Mouse (Mus musculus) midbrain, embryonic 16.5 days (tissue): ENCODE data around the gene Zfp429. TPM values are rescaled to one million over a fixed set of nuclear protein-coding genes. Genes with fewer than 3 reads are reported as not detected.
A peak's percentile ranks its signal among the peaks of the same experiment; 100 is the strongest.
"Not testable (repeated sequence)": the region's sequence is repeated elsewhere in the genome, so short reads cannot be mapped to it uniquely, and the experiment has no call there.

Experiments
- ATAC-seq: fragments of 200-750 bp; cut with Nextera tagmentation; 2 replicates; pipeline ENCODE4 v1.8.0; 2017; ENCODE audit warnings: moderate TSS enrichment
- H3K27ac ChIP-seq: fragments of 300-500 bp; sonication (generic); 2 replicates; pipeline ENCODE4 v1.5.1; 2014; ENCODE audit warnings: mild to moderate bottlenecking, low read length, mixed read lengths
- H3K27me3 ChIP-seq: fragments of 300-500 bp; sonication (generic); 2 replicates; pipeline ENCODE4 v1.6.1; 2014; ENCODE audit warnings: low read depth, low read length, mixed read lengths; ENCODE audit not compliant: control insufficient read depth, insufficient read depth
- H3K36me3 ChIP-seq: fragments of 300-500 bp; sonication (generic); 2 replicates; pipeline ENCODE4 v1.6.1; 2014; ENCODE audit warnings: mild to moderate bottlenecking, low read length, moderate library complexity, mixed read lengths; ENCODE audit not compliant: control insufficient read depth, insufficient read depth
- H3K4me1 ChIP-seq: fragments of 300-500 bp; sonication (generic); 2 replicates; pipeline ENCODE4 v1.6.1; 2014; ENCODE audit warnings: mild to moderate bottlenecking, low read length, mixed read lengths; ENCODE audit not compliant: control insufficient read depth, insufficient read depth
- H3K4me2 ChIP-seq: fragments of 300-500 bp; sonication (generic); 2 replicates; pipeline ENCODE4 v1.6.1; 2014; ENCODE audit warnings: mild to moderate bottlenecking, low read length, mixed read lengths
- H3K4me3 ChIP-seq: fragments of 300-500 bp; sonication (generic); 2 replicates; pipeline ENCODE4 v1.5.1; 2014; ENCODE audit warnings: low read depth, mild to moderate bottlenecking, low read length, moderate library complexity, mixed read lengths
- H3K9ac ChIP-seq: fragments of 300-500 bp; sonication (generic); 2 replicates; pipeline ENCODE4 v1.6.1; 2014; ENCODE audit warnings: low read depth, low read length, mixed read lengths
- H3K9me3 ChIP-seq: fragments of 300-500 bp; sonication (generic); replicated peaks from 2 replicates; pipeline ENCODE4 v1.6.1; 2014; ENCODE audit warnings: mild to moderate bottlenecking, low read length, mixed read lengths; ENCODE audit not compliant: control insufficient read depth, poor library complexity, severe bottlenecking
- WGBS: fragments of 180-500 bp; shearing (Covaris S2); extraction: QIAGEN DNeasy Blood & Tissue Kit; methylation state at CpG from one replicate; pipeline ENCODE4 v1.1.7; 2014; 5-methylcytosine and 5-hydroxymethylcytosine counted together
- polyA plus RNA-seq: library from polyadenylated mRNA; unstranded; fragments of >200 nt; fragmentation: Nextera tagmentation; extraction: Ambion mirVana; gene quantifications from 2 replicates; pipeline ENCODE4 v1.2.1, GENCODE M21; 2015

Gene Zfp429
- polyA plus RNA-seq, 1 experiment from 2014 or later = 3.8 TPM

GRCm38 (mm10) chr13:67413634-67414033 lies 14.0 kb upstream of the Zfp429 start:
- not testable (repeated sequence) for H3K36me3 ChIP-seq, H3K4me3 ChIP-seq, H3K4me1 ChIP-seq, H3K4me2 ChIP-seq, H3K27ac ChIP-seq, ATAC-seq, H3K9me3 ChIP-seq, H3K27me3 ChIP-seq, H3K9ac ChIP-seq
- 79% methylated on average over 3 of the region's 3 CpGs for WGBS

GRCm38 (mm10) chr13:67376255-67376654 lies 23.4 kb downstream of the Zfp429 start:
- H3K36me3 ChIP-seq, H3K9ac ChIP-seq, H3K4me1 ChIP-seq, H3K4me3 ChIP-seq, ATAC-seq, H3K27ac ChIP-seq, H3K4me2 ChIP-seq, H3K27me3 ChIP-seq, H3K9me3 ChIP-seq: not testable (repeated sequence)
- 61% methylated on average over 3 of the region's 3 CpGs for WGBS

DNA sequence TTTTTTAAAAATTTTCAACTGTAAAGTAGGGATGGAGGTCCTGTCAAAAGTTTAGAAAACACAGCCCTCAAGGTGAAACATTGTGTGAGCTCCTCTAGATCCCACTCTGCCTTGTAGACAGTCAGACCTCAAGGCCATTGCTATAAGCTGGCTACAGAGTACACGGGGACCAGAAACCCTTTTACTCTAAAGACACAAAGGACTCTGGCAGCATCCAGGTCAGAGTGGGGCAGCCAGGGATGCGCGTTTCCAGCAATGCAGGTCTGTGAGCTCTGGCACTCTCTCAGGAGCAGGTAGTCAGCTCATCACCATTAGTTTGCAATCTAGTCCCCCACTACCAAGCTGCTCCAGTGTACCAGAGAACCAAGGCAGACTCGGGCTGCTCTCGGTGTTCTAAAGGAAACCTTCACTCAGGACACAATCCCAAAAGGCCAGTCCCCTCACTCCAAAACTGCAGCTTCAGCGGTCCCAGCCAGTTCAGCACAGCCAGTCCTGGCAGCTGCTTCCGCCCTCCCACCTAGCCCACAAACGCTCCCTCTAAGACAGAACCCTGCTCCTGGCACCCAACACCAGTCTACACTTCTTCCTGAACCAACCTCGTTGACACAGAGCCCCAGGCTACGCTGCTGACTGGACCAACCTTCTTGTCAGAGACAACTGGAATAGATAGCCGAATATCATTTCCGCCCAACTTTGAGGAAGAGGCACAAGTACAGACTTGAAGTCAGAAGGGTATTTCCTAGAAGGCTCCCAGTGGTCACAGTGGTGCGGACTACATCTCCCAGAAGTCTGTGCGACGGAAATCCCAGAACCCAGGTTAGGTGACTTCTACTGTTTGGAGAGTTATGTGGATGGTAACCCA lies 24.3 kb downstream of the Zfp429 start, which contains the start of the genes Gm28041 and Zfp456:
Gene Gm28041, minus strand, starts transcription at position 684 of the 862 bp plus-strand sequence.
Gene Zfp456, minus strand, starts transcription at position 761 of the 862 bp plus-strand sequence.
- not testable (repeated sequence) for H3K36me3 ChIP-seq, H3K9me3 ChIP-seq, H3K27me3 ChIP-seq, H3K27ac ChIP-seq, H3K4me1 ChIP-seq
- WGBS = 15% methylated on average over 13 of the region's 15 CpGs
- Histone ChIP-seq H3K9ac (peak within 1 kb of the TSS; percentile 30; the same call in 1 of the 2 replicates), H3K4me3 (peak within 1 kb of the TSS; percentile 42), H3K4me2 (peak within 1 kb of the TSS; percentile 68)
- ATAC-seq = peak; percentile 95

DNA sequence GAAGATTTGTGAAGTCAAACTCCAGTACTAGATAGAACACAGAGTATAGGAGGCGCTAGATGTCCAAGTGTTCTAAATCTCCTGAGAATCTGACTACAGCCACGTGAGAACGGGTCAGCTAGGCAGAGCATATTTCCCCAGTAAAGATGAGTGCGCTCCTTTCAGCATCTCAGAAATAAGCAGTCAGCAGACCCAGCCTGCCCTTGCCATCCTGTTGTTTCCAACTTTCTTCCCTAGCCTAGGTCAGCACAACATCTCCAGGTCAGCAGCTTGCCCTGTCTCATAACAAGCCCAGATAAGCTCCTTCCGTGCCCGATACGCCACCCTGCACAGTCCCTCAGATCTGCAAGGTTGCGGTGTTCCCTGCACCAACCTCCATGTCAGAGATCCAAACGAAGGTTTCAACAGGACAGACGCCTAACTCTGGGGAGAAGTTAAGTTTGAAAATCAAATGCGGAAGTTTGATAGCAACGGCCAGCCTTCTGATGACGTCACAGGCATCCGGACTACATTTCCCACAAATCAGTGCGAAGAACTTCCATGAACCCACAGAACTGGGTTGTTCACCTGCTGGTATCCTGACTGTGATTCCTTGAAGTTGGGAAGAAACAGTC lies 39.4 kb downstream of the Zfp429 start, which contains the start of the genes Gm28044 and Zfp953:
Gene Gm28044, minus strand, starts transcription at position 406 of the 614 bp plus-strand sequence.
Gene Zfp953, minus strand, starts transcription at position 475 of the 614 bp plus-strand sequence.
- Histone ChIP-seq H3K4me3 (peak within 1 kb of the TSS; percentile 81), H3K27me3 (no peaks in the 10 kb centered on the region), H3K4me1 (peaks cover 11% of the 10 kb centered on the region), H3K27ac (peak within 1 kb of the TSS; percentile 47; the same call in 1 of the 2 replicates), H3K4me2 (peak within 1 kb of the TSS; percentile 84), H3K9me3 (no peaks in the 10 kb centered on the region), H3K9ac (peak within 1 kb of the TSS; percentile 67), H3K36me3 (no peaks in the 10 kb centered on the region)
- peak; percentile 97 for ATAC-seq
- 0% methylated on average over 15 of the region's 15 CpGs for WGBS

- Histone ChIP-seq H3K4me3 (no peak overlapping the region), H3K9me3 (no peaks in the 10 kb centered on the region), H3K36me3 (no peaks in the 10 kb centered on the region), H3K4me2 (no peak overlapping the region), H3K9ac (no peak overlapping the region), H3K27me3 (no peaks in the 10 kb centered on the region), H3K27ac (no peak overlapping the region), H3K4me1 (no peaks in the 10 kb centered on the region)
- no peak for ATAC-seq
Measured at GRCm38 (mm10) chr13:67351854-67352253, 47.8 kb downstream of the Zfp429 start.

DNA sequence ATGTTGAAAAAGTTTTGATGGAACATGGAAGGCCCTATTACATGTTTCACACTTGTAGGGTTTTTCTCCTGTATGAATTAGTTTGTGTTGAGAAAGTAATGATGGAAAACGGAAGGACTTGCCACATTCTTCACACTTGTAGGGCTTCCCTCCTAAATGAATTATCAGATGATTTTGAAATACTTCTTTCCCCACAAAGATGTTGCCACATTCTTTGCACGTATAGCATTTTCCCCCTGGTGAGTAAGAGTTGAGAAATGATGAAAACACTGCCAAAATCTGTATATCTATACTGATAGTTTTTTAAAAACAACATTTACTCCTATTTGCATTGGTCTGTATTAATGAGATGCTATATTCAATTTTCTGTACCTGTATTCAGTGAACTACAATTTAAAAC lies 56.2 kb downstream of the Zfp429 start:
- H3K36me3 ChIP-seq = no peaks in the 10 kb centered on the region
- H3K27me3 ChIP-seq = no peaks in the 10 kb centered on the region
- no peak overlapping the region for H3K9ac ChIP-seq
- WGBS = 87% methylated on average over 2 of the region's 2 CpGs
- H3K9me3 ChIP-seq = no peaks in the 10 kb centered on the region
- H3K4me3 ChIP-seq = no peak overlapping the region
- no peak for ATAC-seq
- no peak overlapping the region for H3K4me2 ChIP-seq
- H3K4me1 ChIP-seq = no peaks in the 10 kb centered on the region
- no peak overlapping the region for H3K27ac ChIP-seq

Other genes with a start within 250 kb of the Zfp429 start
- gene Rsl1, start 226.6 kb downstream of the Zfp429 start, polyA plus RNA-seq = 7.7 and 8.2 TPM in 2 replicates
- 2.3 and 2.9 TPM in 2 replicates for gene Zfp455, start 205.3 kb downstream of the Zfp429 start, polyA plus RNA-seq
- gene Zfp458, start 121.4 kb downstream of the Zfp429 start, polyA plus RNA-seq = 5.8 and 6.9 TPM in 2 replicates
- 0.97 and 1.2 TPM in 2 replicates for gene Zfp457, start 93.3 kb downstream of the Zfp429 start, polyA plus RNA-seq
- gene Zfp595, start 67.2 kb downstream of the Zfp429 start, polyA plus RNA-seq = 1.6 and 1.9 TPM in 2 replicates
- not detected in 2 replicates for gene Gm28044, start 39.3 kb downstream of the Zfp429 start, polyA plus RNA-seq
- gene Zfp953, start 39.2 kb downstream of the Zfp429 start, polyA plus RNA-seq = 0.57 and 0.65 TPM in 2 replicates
- gene Gm28041, start 24.1 kb downstream of the Zfp429 start, polyA plus RNA-seq = 0.31 TPM in 1 of 2 replicates, not detected in the other
- 0.58 and 0.67 TPM in 2 replicates for gene Zfp456, start 24.0 kb downstream of the Zfp429 start, polyA plus RNA-seq
- 0.77 and 1.7 TPM in 2 replicates for gene Zfp459, start 21.6 kb upstream of the Zfp429 start, polyA plus RNA-seq
- 6.5 TPM in 2 replicates for gene Zfp874a, start 51.8 kb upstream of the Zfp429 start, polyA plus RNA-seq
- gene Zfp874b, start 84.4 kb upstream of the Zfp429 start, polyA plus RNA-seq = 3.0 and 3.1 TPM in 2 replicates
- gene Zfp58, start 100.7 kb upstream of the Zfp429 start, polyA plus RNA-seq = 11.4 and 12.9 TPM in 2 replicates
- 0.40 and 0.50 TPM in 2 replicates for gene Gm26965, start 126.3 kb upstream of the Zfp429 start, polyA plus RNA-seq
- gene Zfp87, start 126.4 kb upstream of the Zfp429 start, polyA plus RNA-seq = 35.8 and 38.0 TPM in 2 replicates
- gene Zfp748, start 154.0 kb upstream of the Zfp429 start, polyA plus RNA-seq = 16.0 and 16.3 TPM in 2 replicates
- 5.5 and 5.8 TPM in 2 replicates for gene Zfp729b, start 209.9 kb upstream of the Zfp429 start, polyA plus RNA-seq
- gene Gm49345, start 237.9 kb upstream of the Zfp429 start, polyA plus RNA-seq = 0.50 TPM in 1 of 2 replicates, not detected in the other
- gene Zfp729a, start 238.0 kb upstream of the Zfp429 start, polyA plus RNA-seq = 2.9 TPM in 2 replicates